Mouse (Mus musculus): ENCODE data around the gene Susd4.

Susd4 gene

DNA sequence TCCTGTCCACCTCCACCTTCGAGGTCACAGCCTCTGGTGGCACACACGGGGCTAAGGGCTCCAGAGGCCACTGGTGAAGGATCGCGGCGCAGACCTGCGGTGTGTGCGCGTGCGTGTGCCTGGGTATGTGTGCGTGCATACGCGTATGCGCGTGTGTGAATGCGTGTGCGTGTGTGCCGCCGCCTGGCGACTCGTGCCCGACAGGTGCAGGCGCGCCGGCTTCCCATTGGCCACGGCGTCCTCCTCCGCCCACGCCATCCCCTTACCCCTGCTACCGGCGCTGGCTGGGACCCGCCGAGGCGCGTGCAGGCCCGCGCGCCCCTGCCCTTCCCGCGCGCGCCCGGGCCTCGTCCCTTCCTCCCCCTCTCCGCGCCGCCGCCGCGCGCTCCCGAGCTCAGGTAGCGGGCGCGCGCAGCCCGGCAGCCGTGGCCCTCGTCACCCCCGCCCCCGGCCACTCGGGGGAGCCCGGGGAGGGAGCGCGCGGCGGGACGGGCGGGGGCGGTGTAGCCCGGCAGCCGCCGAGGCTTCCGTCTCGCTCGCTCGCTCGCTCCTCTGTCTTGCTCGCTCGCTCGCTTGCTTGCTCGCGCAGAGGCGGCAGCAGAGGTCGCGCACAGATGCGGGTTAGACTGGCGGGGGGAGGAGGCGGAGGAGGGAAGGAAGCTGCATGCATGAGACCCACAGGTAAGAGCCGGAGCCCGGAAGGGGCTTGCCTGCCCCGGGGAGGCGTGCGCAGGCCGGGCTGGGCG lies at the start of gene Susd4:
Susd4 (plus strand) TSS at position 145 of the 746 bp plus-strand sequence.
- DNase-seq (ENCODE audit: low spot score in 2 of 2) = peak; percentile 88

DNA sequence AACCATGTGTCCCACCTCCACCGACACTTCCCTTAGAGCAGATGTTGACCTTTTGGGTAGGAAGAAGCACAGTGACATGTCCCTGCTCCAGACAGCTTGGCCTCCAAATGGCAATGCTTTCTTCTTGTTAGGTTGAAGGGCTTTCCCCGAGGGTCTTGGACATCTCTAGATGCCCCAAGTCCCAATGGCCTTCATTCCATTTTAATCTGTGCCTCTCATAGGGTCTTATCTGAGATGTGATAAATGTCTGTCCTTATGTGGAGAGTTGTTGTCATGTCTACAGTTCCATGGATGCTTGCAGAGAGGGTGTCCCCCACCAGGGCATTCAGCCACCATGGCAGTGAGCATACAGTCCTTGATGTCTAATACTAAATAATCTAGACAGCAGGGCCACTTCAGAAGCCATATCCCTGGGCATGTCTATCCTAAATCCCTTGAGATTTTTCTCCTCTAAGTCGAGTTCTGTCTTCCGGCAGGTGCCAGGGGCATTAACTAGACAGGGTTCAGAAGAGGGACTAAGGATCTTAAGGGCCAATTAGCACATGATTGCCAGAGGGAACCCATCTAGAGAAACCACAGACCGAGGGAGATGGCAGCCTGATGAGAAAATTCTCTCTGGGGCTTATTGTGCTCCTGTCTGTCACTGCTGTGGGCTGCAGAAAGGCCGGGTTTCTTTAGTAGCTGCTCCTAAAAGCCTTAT lies 49.3 kb upstream of the Susd4 start:
- no peak for DNase-seq (ENCODE audit: low spot score in 2 of 2)

DNA sequence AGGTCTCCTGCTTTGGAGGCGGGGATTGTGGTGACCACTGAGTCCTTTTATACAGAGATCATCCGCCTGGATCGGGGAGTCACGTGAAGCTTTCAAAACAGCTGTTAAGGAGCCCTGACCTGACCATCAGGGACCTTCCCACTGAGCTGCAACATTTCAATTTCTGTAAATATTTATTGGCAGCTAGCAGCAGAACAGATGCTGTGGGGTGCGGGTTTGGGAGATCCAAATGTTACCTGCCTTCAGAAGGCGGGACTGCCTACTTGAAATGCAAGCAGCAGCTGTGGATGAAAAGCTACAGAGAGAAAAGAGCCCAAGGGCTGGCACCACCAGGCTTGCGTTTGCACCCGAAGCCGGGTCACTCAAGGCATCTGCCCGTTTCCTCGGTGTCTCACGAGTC lies 36.1 kb upstream of the Susd4 start:
- DNase-seq (ENCODE audit: low spot score in 2 of 2) = no peak

DNA sequence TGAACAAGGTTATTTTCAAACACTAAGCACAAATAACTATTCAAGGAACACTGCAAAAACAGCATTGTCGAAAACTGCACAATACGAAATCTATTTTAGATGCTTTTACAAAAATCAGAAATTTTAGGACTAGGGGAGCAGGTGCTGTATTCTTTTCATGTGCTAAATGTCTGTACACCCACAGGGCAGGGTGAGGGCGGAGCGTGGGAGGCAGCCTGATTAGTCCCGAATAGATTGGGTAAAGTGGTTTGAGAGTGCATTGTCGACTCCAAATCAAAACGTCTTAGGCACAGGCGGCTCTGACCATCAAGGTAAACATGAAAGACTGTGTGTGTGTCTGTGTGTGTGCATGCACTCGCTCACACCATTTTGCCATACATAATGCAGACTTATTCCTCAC lies 34.7 kb upstream of the Susd4 start:
- DNase-seq (ENCODE audit: low spot score in 2 of 2) = peak in 1 of 2 experiments; percentile 14

DNA sequence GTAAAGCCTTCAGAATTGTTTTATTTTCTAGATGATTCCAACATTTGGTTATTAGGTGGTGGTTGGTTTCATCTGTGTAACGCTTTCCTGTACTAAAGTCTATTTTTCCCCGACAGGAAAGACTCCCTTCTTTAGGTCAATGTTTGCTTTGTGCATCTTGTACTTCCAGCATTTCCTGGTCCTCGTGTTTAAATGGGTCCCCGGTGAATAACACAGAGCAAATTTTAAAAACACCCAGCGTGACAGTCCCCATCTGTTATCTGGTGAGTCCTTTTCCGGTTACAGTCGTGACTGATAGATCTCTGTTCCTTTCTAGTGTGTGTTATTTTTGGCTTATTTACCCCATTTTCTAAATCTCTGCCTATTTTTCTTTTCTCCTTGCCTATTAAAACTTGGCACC lies 31.0 kb upstream of the Susd4 start:
- no peak for DNase-seq (ENCODE audit: low spot score in 2 of 2)

DNA sequence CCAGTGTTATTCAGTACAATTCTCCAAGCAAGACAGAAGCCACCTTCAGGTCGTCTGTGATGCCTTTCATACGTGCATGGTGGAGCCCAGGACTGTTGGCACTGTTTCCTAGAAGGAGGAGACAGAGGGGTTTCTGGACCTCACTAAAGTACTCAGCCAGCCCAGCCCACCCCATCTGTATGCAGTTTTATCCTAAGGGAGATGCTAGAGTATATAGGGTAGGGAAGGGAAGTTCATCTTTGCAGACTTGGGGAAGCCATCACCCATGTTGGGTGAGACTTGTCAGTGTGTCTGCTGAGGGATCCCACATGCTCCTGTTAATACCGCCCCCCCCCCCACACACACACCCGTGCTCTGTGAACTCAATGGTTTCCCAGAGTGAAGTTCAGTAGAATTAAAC lies 27.8 kb upstream of the Susd4 start:
- no peak for DNase-seq (ENCODE audit: low spot score in 2 of 2)

DNA sequence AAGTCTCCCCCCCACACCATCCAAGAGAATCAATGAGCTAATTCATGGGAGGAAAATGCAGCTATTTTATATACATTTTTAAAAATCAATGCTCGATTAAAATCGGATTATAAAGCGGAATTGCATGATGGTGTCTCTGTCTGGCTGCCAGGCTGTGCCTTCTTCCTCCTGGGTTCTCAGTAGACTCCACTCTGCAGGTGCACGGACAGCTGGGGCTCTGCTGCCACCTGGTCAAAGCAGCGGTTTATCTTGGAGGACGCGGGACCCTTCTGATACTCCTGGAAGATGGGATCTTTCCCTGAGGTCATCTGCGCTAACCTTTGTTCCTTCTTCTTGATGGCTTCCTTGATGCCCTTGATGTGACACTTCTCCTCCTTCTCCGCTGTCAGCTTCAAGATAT lies 16.6 kb upstream of the Susd4 start:
- no peak for DNase-seq (ENCODE audit: low spot score in 2 of 2)

DNA sequence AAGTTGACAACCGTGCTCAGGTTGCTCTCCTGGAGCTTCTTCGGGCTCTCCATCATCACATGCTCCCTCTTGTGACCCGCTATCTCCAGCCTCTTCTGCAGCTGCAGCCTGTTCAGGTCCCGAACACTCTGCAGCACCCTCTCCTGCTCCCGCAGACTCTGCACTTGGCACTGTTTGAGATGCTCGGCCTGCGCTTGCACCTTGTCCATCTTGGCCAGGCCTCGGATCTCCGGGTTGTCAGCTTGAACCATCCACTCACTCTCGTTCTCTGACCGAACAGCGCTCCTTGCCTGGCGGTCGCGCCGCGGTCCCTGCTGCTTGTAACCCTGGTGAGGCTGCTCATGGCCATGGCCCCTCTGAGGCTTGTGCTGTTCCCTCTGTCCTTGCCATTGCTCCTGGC lies 15.8 kb upstream of the Susd4 start:
- no peak for DNase-seq (ENCODE audit: low spot score in 2 of 2)

DNA sequence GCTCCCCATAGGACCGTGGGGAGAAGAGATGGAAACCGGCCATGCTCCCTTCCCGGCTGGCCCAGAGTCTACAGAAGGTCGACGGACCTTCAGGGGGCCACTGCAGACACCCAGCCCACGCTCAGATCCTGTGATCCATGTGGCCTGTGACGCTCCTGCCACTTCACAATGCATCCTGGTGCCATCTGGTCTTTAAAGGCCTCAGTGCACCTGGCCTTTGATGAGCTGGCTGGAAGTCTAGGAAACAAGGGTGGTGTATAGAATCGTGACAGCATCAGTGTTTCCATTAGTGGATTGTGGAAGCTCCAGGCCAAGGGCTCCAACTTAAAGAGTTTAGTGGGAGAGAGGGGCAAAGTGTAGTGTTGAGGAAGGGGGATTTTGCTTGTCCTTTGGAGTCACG lies 14.6 kb upstream of the Susd4 start, which contains the start of gene Ccdc185:
Ccdc185 (minus strand) TSS at position 101 of the 400 bp plus-strand sequence.
- no peak for DNase-seq (ENCODE audit: low spot score in 2 of 2)

DNA sequence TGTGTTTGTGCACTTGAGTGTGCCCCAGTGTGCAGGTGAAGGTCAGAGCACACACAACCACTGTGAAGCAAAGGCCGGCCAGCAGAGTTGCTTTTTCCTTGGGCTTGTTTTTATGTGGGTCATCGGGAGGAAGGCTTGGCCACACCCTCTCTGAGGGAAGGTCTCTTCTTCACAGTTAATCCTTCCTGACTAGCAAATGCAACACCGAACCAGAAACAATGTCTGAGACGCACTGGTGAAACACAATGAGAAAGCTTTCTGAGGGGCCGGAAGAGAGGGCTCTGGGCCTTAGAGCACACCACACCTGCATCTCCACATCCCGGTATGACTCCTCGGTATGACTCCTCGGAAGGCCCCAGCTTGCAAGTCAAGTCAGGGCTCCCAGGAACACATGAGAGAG lies 12.4 kb upstream of the Susd4 start:
- DNase-seq (ENCODE audit: low spot score in 2 of 2) = no peak

DNA sequence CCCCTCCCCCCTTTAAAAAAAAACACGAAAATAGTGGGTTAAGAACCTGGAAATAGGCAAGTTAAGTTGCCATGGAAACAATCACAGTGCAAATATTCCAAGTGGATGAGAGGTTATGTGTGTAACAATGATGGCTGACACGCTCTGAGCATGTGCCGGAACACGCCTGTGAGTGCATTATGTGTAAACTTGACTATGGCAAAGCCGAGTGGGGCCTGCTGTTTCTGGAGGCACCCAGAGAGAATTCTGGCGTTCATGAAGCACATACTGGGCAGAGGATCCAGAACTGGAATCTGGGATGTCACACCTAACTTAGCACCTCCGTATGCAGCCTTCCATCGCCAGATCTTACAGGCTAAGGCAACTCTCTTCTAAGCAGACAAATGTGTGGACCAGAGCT lies 10.0 kb upstream of the Susd4 start:
- DNase-seq (ENCODE audit: low spot score in 2 of 2) = no peak

DNA sequence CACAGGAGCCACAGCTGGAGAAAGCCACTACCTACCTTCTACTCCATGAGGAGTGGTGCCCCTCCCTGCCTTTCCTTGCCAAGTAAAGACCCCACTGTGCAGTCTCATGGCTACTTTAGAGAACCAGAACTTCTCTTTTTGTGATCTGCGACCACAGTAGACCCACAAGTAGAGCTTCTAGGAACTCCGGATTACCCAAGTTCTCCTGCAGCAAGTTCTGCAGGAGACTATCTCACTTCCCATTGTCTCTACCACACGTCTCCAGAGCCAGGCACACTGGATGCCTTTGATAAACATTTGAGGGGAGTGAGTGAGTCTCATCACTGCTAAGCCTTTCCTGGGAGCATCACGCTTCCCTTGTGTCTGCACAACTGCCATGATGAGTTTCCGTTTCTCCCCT lies 8.8 kb upstream of the Susd4 start:
- DNase-seq (ENCODE audit: low spot score in 2 of 2) = no peak

DNA sequence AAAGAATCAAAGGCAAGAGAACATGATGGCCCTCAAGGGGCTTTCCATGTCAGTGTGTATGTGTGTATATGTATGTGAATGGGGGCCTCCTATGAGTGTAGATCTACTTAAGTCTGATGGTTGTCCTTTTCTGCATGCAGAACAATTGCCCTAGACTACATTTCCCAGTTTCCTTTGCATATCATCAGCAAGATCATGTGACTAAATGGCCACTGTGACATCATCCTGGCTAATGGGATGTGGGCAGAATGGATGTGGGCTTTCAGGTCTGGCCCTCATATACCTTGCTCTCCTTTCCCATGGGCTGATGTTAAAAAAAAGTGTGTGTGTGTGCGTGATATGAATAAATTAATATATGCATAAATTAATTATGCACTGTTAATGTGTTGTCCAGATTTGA lies 4.9 kb upstream of the Susd4 start:
- no peak for DNase-seq (ENCODE audit: low spot score in 2 of 2)

DNA sequence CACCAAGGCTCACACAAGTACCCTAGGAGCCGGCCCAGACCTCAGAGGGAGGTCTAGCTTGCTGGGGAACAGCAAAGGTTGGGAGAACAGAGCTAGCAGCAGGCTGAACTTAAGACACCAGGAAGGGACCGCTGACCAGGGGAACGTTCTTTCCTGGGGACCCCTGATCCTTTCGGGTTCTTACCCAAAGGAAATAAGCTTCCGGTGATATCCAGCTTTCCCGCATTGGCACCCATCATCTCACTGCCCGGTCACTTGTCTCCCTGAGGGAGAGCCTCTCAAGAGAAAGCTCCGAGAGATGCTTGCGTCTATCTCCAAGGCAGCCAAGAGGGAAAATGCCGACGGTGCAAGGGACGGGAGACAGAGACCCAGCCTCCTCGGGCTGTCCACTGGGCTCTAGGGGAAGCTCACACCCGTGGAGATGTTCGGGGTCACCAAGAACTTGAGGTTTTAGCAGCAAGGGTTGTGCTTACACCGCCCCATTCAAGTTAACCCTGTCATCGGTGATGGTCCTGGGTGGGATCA lies 407 bp upstream of the Susd4 start:
- DNase-seq (ENCODE audit: low spot score in 2 of 2) = no peak

DNA sequence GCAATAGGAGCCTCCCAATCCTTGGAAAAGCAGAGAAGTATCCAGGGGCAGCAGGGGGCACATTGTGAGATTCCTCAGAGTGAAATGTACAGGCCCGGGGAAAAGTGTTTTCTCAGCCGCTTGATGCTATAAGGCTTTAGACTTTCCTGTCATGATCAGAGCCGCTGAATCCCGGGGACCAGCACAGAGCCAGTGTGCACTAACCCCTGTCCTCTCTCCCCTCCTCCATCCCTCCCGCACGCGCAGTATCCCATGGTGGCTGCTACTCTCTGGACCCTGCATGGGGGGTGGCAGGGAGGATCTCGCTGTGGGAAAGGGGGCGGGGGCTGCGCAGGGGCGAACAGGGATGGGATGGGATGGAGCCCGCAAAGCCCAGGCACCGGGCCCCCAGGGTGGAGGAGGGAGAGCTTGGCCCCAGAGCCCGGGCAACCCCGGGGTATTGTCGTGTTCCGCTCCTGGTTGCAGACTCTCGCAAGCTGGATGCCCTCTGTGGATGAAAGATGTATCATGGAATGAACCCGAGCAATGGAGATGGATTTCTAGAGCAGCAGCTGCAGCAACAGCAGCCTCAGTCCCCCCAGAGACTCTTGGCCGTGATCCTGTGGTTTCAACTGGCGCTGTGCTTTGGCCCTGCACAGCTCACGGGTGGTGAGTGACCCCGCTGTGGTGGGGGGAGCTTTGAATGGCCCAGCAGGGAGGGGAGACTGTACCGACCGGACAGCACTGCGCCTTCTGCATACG lies 1.1 kb downstream of the Susd4 start:
- DNase-seq (ENCODE audit: low spot score in 2 of 2) = peak in 1 of 2 experiments; percentile 24

DNA sequence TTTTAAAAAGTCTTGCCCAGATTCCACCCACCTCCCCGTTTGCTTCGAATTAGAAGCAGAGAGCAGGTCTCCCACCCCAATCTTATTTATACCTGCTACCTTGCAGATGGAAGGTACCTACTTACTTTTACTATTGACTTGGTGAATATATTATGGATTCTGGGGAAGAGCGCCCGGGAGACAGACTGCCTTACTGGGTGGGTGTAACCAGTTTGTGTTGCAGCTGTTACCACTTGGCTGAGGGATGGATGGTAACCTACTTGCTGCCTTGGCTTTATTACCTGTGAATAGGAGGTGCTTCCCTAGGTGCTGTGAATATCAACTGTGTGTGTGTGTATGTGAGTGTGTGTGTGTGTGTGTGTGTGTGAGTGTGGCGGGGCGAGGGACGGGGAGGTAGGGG lies 11.9 kb downstream of the Susd4 start:
- no peak for DNase-seq (ENCODE audit: low spot score in 2 of 2)

DNA sequence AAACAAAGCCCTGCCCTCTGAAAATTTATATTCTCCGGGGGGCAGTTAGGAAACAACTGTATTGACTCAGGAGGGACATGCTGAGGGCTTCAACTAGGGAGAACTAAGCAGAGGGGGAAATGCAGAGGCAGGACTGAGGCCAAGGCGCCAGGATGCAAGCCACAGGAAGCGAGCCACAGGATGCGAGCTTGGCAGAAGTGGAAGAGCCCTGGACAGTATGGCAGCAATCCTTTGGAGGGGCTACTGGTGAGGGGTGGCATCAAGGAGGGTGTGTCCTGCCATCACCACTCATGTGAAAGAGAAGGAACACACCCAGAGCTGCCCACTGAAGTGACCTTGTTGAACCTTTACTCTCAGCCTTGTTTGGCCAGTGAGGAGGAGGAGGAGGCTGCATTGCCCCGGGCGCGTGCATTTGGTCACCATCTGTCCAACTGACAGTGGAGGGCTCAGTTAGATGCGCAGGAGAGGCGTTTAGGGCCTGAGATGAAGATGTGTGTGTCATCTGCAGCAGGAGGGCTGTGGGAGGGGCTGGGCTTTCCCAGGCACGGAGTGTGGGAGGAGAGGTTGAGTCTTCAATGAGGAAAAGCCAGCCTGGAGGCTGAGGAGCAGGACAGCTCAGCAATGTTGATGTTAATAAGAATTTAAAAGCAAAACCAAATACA lies 13.2 kb downstream of the Susd4 start:
- DNase-seq (ENCODE audit: low spot score in 2 of 2) = peak; percentile 14 to 32

DNA sequence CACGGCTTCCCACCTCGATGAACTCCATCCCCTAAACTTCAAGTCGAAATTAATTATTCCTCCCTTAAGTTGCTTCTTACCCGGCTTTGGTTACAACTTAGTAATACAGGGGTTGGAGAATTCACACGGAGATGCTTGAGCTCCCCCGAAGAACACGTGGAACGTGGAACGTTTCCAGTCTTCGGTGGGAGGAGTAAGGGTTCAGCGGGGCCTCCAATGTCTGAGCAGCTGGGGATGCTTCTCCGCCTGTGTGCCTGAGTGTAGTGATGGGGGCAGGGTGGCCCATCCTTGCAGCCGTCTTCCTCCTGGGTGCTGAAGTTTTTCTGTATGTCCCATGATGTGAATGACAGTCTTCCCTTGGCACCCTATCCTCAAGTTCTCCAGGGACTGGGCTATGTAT lies 14.6 kb downstream of the Susd4 start:
- no peak for DNase-seq (ENCODE audit: low spot score in 2 of 2)

DNA sequence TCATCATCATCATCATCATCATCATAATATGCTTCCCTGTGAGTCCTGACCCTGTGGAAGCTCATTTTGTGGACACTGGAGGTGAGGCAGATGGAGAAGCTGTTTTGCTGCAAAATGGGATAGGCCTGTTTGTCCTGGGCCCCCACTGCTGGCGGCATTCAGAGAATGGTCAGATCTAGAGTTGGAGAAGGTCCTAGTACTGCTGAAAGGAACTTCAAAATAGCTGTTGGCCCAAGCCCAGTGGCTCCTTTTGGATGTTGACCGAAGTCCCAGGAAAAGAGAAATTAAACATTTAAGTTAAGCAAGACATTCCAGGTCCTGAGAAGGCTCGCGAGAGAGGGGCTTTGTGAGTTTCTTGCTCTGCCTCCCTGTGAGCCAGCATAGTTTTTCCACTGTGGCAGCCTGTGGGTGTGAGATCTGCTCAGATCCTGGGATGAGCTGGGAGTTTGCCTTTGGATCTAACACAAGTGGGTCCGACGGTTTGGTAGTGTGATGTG lies 15.4 kb downstream of the Susd4 start:
- no peak for DNase-seq (ENCODE audit: low spot score in 2 of 2)

DNA sequence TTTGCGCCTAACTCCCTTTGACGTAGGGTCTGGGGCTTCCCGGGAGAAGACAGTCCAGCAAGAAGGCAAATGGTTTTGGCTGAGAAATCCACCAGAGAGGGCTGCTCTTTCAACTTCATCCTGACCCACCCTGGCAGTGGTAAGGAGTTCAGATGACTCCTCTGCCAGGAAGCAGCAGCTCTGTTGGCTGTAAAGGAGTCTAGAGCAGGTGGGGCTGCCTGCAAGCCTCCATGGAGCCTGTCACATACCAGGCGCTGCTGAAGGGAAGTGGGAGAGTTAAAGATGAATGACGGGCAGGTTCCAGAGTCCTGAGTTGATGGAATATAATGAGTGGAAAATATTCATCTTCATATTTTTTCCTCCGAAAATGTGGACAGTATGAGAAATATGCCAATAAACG lies 20.1 kb downstream of the Susd4 start:
- DNase-seq (ENCODE audit: low spot score in 2 of 2) = no peak

DNA sequence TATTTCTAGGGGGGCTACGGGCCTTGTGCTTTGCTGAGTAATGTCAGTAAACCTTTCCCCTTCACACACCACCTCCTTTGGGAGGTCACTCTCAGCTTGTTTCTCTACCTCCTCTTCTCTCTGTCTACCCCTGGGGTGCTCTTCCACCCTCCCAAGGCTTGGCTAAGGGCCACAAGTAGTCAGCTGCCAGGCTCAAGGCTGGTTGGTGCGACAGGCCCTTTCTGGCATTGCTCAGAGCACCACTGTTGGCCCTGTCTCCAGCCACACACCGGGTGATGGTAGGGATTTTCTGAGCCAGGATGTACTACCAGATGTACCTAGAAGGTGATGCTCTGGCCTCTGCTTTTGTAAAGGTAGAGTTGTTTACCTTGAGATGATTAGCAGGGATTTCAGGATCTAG lies 21.1 kb downstream of the Susd4 start:
- DNase-seq (ENCODE audit: low spot score in 2 of 2) = no peak

DNA sequence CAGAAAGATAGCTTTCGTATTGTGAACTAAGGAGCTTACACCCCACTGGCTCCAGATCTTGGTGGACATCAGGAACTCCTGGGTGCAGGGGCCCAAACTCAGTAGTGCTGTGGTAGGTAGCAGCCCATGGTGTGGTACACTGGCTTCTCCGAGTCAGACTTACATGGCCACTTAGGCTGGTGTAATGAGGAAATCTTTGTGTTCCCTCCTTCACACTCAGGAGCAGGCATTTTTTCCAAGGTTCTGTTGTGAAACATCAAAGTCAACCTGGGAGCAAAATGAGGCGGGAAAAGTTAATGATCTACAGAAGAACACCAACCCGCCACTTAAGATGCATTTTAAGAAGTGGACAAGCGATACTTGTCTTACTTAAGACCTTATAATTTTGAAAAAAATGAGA lies 21.8 kb downstream of the Susd4 start:
- DNase-seq (ENCODE audit: low spot score in 2 of 2) = no peak
